Mouse (Mus musculus): ENCODE measurements around the gene Fus. TPM values are rescaled to one million over a fixed set of nuclear protein-coding genes. Genes with fewer than 3 reads are reported as not detected.

Gene Fus
- total RNA-seq, 2 experiments from 2014 or later, result 199 to 239 TPM

DNA sequence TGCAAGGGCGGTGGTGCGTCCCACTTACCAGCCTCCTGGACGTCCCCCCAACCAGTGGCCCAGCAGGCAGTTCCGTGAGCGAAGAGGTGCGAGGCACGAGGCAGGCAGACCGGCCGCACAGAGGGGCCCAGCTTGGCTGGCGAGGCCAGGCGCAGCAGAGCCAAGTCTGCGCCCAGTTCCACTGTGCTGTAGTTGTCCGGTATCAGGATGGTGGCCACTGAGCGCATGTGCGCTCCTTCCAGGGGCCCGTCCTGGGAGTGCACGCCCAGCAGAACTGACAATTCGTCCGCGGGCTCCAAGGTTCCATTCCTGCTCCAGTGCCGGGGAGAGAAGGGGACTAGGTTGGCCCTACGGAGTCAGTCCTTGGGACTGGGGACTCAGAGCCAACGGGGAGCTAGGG, 22.6 kb upstream of the Fus start:
- DNase-seq, result no peak

DNA sequence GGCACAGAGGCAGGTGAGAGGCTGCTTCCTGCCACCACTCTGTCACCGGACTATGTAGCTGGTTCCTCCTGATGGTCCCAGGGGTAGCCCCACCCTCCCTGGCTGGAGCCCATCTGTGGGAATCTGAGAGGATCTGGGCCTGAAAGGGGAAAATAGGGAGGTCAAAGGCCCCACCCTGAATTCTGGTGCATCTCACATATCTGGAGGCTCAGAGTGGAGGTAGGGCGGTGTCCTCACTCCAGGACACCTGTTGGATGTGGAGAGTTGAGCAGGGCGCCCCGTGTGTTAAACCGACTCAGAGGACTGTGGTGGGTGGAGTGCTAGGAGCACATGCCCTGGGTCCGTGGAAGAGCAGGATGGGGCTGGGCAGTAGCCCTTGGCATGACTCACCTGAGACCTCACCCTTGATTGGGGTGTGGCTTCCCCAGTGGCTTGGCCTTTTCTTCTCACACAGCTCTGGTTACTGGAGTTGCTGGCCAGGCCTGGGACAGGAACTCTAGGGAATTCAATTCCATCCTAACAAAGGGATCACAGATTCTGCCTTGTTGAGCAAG, 20.7 kb upstream of the Fus start, which contains the start of gene Prss36:
Prss36 (minus strand) TSS at position 256 of the 554 bp plus-strand sequence.
- no peak for DNase-seq

DNA sequence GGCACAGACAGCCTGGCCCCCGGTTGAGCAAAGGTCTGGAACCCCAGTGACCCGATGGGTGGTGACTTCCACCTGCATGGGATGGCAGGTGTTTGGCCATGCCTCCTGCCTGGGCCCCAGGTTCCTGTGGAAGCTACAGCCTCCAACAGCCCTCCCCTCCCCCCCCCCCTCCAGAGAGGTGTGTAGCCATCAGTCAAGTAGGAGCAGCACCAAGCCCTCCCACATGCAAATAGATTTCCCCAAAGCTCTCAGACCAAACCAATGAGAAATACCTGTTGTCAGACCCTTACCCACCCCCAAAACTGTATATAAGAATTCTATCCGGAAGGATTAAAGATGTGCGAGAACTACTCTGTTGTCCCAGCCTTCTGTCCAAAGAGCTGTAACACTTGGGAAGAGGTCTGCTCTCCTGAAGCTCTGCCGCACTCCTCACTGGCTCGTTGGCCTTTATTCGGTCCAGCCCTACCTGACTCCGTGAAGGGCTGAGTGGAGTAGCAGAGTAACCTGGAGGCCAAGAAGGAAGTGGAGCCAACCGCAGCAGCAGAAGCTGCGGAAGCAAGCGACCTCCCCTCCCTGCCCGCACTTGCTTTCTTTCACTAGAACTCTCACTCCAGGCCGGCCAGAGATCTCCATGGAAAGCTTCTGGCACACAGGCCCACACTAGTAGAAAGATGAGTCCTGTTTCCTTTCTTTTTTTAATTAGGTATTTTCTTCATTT, 14.2 kb upstream of the Fus start:
- DNase-seq, result no peak

DNA sequence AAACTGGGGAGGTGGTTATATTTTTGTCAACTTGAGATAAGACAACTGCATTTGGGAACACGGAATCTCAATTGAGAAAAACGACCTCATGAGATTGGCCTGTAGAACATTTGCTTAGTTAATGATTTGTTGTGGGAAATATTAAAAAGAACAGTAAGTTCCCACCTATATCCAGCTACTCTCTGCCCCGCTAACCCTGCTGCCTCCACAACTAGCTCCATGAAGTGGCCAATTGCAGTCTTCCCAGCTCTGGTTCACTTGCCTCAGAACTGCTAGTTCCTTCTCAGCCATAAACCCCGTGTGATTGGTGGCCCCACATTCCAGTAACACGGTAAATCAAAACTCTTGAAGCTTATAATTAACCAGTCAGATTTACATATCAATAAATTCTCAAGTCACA, 7.9 kb upstream of the Fus start:
- no peak for DNase-seq

DNA sequence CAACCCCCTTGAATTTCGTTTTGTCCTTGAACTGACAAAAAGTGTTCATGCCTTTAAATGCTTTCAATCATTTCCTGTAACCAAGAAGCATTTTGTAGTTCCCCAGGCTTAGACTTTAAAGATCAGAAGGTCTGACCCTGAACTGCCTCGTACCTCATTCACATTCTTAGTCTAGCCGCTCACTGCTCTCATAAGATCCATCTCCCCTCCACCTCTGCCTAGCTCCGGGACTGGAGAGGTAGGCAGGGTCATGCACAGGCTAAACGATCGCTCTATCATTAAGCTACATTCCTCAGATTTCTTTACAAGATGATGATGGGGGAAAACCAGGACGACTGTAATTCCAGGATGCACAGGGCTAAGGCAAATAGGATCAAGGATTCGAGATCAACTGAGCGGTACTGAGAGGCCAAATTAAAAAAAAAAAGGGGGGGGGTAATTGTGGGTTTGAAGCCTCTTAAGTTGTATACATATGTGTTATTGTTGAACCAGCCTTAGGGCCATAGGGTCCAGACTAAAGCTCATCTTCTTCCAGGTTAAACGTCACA, 812 bp upstream of the Fus start:
- DNase-seq, result no peak

DNA sequence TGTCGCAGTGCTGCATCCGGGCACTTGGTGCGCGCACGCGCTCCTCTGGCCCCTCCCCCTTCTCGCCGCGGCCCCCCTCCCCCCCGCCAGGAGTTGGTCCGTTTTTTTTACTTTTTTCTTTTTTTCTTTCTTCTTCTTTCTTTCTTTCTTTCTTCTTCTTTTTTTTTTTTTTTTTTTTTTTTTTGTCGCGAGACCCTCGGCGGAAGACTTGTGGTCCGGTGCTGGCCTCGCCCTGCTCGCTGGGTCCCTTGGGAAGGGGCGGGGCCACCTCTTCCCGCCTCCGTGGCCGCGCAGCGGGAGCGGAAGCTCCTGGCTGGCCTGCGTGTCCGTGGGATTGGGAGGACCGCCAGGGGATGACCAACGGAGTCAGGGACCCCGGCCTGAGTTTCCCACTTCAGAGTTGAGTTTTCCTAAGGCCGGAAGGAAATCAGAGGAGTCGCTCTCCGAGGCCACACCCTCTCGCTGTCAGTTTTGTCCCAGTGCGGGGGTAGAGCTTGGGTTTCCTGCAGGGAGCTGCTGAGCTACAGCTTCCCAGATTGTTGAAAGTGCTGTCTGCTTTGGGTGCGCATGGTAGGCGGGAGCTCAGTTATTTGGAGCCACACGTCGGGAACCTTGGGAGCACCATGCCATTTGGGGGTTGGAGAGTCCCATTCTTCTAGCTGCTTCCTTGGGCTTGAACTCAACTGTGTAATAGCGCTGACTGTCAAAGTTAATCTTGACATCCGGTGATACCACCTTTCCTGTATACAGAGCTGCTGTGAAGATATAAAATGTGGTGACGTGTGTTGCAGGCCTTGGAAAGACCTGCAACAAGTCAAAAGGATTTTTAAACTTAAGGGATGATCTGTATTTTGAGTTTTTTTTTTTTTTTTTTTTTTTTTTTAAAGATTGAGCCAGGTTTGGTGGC, 918 bp downstream of the Fus start:
- DNase-seq, result peak; percentile 87

DNA sequence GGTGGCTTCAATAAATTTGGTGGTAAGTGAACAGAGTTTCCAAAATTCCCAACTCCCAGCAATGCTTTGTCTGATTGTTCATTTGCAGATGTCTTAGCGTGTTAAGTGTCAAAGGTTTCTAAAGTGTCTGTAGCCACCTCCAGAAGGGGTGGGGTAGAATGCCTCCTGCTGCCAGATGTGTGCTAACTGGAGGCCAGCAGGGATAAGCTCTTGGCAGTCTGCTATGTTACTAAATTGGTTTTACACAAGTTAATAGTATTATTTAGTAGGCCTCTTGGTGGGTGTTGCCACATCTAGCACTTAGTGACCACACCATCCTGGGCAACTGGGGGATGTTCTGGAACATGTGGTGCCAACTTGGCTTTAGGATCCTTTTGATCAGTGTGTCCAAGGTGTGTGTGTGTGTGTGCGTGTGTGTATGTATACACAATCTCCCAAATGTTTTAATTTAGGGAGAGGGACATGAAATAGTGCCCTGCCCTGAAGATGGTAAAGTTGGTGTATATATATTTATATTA, 7.2 kb downstream of the Fus start:
- no peak for DNase-seq

DNA sequence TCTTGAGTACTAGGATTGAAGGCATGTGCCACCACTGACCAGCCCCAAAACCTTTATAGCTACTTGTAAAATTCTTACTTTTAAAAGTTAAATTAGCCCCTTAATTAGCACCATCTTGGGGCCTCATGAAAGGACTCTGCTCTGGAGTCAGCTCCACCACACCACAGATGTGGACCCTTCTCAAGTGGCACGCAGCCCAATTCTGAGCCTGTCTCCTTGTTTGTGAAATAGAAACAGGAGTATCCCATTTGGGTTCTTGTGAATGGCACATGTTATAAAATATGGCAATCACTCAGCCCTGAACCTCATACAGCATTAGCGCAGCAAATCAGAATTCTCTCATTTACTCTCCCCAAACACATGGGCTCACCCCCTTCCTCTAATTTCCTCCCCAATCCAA, 11.6 kb downstream of the Fus start:
- DNase-seq, result no peak

DNA sequence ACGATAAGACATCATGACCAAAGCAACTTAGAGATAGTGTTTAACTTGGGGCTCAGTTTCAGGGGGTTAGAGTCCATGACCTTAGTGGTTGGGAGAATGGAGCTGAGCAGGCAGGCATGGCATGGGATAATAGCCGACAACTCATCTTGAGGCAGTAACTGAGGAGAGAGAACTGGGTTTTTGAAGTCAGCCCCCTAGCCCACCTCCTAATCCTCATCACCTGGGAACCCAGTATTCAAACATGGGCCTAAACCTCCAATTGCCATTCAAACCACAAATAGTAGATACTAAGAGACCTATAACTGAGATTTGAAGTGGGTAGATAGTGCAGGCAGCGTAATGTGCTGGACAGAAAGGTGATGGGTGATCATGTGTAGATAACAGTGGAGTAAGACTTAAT, 13.3 kb downstream of the Fus start:
- DNase-seq, result no peak

DNA sequence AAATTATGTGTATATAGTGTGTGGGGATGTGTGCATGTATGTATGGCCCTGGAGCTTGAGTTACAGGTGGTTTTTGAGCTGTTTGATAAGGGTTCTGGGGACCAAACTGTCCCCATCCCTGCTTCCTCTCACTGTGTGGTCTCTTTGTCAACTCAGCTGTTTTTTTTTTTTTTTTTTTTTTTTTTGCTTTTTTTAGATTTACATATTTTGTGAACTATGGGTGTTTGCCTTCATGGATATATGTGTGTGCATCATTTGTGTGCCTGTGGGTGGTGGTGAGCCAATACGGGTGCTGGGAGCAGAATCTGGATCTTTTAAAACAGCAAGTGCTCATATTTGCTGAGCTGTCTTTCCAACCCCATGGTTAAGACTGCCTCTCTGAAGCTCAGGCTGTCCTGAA, 21.6 kb downstream of the Fus start:
- DNase-seq, result no peak

DNA sequence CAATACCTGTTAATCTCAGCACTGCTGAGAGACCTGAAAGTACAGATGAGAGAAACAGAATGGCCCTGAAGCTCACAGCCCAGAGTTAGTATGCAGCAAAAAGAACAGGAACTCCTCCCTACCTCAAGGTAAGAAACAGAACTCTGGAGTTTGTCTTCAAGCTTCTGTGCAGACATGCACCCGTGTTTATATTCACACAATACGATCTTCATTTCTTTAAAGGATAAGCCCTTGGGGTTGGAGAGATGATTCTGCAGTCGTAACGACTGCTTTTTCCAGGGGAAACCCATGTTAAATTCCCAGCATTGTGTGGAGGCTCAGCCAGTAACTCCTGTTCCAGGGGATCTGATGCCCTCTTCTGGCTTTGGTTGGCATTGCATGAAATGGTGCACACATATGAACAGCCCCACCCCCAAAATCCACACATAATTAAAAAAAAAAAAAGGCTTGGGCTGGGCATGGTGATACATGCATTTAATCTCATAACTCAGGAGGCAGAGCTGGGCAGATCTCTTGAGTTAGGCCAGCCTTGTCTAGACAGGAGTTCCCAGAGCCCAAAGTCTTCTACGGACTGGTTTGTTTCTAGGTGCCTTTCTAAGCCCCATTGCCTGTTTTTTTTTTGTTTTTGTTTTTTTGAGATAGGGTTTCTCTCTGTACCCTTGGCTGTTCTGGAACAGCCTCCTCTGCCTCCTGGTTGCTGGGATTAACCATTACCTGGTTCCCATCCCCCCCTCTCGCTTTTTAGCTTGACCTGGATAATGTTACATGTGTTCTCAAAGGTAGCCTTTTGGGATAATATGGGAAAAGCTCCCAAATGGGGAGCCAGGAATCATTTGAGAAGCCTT, 24.6 kb downstream of the Fus start:
- peak; percentile 71 for DNase-seq

DNA sequence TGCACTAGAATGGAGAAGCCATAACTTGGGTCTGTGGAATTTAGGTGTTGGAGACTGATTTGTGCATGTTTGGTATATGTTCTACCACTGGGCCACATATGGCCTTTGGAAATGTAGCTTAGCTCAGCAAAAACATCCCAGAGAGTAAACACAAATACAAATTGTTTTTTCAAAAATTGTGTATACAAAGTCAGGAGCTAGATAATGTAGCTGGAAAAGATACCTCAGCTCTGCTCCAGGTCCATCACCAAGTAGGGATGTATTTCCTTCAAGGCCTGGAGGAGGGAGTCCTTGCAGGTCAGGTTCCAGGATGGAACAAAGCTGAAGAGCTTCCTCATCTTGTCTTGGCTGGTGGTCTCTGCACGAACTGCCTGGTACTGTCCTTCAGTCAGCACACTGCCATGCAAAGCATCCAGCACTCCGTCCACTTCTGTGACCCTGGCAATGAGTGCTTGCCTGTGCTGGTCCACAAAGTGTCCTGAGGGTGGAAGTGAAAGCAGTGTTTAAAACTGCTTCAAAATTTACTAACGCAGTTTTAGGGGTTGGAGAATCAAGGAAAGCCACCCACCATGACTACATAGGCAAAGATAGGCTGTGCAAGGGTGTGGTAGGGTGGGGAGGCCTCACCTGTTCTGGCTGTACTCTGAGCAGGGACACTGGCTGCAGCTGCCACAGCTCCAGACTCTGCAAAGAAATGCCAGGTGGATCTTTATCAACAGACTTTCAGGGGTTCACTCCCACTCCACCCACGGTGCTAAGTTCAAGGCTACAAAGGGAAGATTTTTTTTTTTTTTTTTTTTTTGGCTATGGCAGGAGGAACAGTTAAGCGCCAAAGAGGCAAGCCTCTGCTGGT, 25.5 kb downstream of the Fus start:
- no peak for DNase-seq

DNA sequence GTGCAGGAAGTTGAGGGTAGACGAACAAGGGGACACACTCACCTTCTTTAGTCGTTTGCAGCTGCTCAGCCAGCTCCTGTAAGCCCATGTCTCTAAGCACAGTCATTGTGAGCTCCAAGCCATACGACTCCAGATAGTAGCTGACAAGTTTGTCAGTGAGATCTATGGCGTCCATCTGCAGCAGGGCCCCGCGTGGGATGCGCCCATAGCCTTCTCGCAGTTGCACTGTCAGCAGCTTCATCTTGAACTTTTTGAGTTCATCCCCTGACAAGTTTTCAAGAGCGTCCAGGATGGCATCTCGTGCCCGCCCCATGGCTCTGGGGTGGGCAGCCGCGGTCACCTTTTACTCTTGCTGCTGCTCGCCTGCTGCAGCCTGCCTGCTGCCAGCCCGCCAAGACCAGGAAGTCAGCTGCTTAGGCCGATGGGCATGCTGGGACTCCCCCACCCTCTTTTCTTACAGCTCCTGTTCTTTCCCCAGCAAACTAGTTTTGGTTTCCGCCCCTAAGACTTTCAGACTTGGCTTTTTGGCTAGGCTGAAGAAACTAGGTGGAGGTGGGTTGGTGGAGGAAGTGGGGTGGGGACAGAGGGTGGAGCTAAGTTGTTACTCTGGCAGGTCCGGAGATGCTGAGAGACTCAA, 26.2 kb downstream of the Fus start, which contains the start of gene Pycard:
Pycard (minus strand) TSS at position 527 of the 637 bp plus-strand sequence.
- no peak for DNase-seq

DNA sequence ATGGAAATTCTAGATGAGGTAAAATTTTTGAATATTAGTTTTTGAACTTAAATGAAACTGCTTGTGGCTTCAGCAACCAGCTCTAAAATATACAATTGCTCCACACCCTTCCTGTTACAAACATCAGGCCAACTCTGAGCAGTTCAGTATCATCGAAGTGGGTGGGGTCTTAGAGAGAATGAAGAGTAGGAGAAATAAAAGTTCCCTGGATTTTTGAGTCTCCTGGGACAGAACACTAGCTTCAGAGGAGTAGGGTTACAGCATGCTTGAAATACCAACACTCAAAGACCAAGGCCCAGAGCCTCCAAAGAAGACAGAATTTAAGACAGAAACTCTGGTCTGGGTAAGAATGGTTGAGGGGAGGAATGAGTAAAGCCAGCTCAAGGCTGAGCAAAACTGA, 32.2 kb downstream of the Fus start:
- no peak for DNase-seq

DNA sequence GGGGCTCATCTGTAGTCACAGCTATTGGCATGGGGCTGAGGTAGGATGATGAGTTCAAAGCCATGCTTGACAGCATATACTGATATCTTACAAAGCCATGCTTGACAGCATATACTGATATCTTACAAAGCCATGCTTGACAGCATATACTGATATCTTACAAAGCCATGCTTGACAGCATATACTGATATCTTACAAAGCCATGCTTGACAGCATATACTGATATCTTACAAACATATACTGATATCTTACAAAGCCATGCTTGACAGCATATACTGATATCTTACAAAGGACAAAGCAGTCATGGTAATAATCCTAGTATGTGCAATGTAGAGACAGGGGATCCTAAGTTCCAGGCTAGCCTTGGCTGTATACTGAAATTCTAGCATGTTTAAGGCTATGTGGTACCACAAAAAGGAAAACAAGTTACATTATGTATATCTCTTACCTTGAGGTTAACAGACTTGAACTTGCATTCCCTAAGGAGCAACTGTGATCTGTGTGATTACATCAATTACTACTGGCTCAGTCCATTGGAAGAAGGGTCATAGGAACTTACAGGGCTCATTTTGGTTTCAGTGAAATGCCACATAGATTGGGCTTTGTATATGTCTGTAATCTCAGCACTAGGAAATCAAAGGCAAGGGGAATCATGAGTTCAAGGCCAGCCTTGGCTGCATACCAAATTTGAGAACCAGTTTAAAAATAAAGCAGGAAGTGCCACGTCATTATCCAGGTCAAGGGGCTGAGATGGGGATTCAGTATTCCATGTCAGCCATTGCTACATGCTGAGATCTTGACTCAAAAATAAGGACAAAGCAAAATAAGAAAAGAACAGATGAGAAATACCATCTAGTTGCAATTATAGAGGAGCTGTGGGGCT, 33.1 kb downstream of the Fus start:
- DNase-seq, result no peak

DNA sequence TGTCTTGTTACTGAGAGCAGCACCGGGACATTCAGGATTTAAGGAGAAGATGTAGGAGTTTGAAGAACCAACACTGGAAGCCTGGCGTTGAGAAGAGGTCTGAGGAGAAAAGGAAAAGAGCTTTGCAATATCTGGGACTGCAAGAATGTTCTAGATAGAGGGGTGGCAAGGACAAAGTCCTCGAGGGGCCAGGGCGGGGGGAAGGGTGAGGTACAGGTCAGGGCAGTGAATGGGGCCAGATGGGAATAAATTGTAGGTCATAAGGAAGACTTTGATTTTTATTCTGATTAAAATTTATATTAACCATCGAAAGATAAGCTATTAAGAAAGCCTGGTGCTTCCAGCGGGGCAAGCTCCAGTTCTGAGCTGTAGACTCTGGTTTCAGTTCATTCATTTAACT, 35.8 kb downstream of the Fus start:
- no peak for DNase-seq

DNA sequence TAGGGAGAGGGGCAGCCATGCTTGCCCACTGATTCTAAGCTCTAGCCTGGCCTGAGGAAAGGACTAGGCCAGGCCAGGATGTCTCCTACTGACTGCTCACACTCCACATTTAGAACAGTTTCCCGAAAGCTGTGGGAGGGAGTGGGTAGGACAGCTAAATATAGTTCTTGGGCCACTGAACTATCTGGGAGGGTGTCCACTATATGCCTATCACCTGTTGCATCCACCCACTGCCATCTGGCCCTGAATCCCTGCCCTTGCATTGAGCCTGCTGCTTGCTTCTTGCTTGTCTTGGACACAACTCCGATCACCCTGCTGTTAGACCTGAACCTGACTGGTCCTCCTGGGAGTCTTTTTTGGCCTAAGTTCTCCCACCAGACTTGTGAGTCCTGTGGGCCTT, 36.4 kb downstream of the Fus start, which contains the start of gene Trim72:
Trim72 (plus strand) TSS at position 262 of the 400 bp plus-strand sequence.
- DNase-seq, result peak; percentile 44

DNA sequence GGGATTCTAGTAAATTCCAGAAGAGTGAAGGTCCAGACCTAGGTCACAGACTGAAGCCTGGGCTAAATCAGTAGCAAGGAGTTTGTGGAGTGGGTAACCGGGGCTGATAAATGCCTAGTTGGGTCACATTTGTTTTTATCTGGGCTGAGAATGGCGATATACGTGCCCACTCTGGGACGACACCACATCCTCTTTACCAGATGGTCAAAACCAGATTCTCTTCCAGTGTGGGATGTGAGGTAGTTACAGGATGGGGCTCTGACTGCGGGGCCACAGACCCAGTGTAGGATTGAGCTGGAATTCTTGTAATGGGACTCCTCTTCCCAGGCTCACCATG, 36.9 kb downstream of the Fus start:
- no peak for DNase-seq
